Mouse (Mus musculus): Measurements from ENCODE around the gene Fam78a. TPM values are rescaled to one million over a fixed set of nuclear protein-coding genes. Genes with fewer than 3 reads are reported as not detected.
"Not testable (repeated sequence)": the region's sequence is repeated elsewhere in the genome, so short reads cannot be mapped to it uniquely, and the experiment has no call there.

Fam78a gene
- total and polyA plus RNA-seq, 2 experiments from 2014 or later: 18.0 to 28.7 TPM

GRCm38 (mm10) chr2:32041087-32041486, 43.6 kb downstream of the Fam78a start:
- Histone ChIP-seq H3K9me3 (replicated peaks; ENCODE audit: control insufficient read depth, low read length) (no peaks in the 10 kb centered on the region), H3K9ac (replicated peaks; ENCODE audit: low read depth, low read length) (no peak overlapping the region), H3K36me3 (replicated peaks; ENCODE audit: control insufficient read depth, insufficient read depth, low read length) (peaks cover 53% of the 10 kb centered on the region), H3K27me3 (ENCODE audit: control insufficient read depth, insufficient read depth, low read length) (no peaks in the 10 kb centered on the region), H3K4me2 (ENCODE audit: low read depth, low read length) (no peak overlapping the region), H3K4me3 (ENCODE audit: low read depth, low read length) (no peak overlapping the region), H3K27ac (ENCODE audit: low read depth) (no peak overlapping the region), H3K4me1 (ENCODE audit: control insufficient read depth, insufficient read depth) (peaks cover 26% of the 10 kb centered on the region)
- no peak for TF ChIP-seq EP300 (IDR thresholded peaks at IDR 0.05; ENCODE audit: low read depth)
- no peak for TF ChIP-seq CTCF (IDR thresholded peaks at IDR 0.05; ENCODE audit: low read depth)
- ATAC-seq (ENCODE audit: insufficient read depth, low read depth) (no peak), DNase-seq (ENCODE audit: low spot score) (no peak)
- WGBS: 91% methylated on average over 2 of the region's 2 CpGs

GRCm38 (mm10) chr2:32040646-32041045, 44.0 kb downstream of the Fam78a start:
- not testable (repeated sequence) for H3K27me3 ChIP-seq (ENCODE audit: control insufficient read depth, insufficient read depth, low read length); H3K4me3 ChIP-seq (ENCODE audit: low read depth, low read length); H3K9me3 ChIP-seq (replicated peaks; ENCODE audit: control insufficient read depth, low read length); H3K9ac ChIP-seq (replicated peaks; ENCODE audit: low read depth, low read length); DNase-seq (ENCODE audit: low spot score); ATAC-seq (ENCODE audit: insufficient read depth, low read depth); H3K4me2 ChIP-seq (ENCODE audit: low read depth, low read length); H3K27ac ChIP-seq (ENCODE audit: low read depth)
- Histone ChIP-seq H3K4me1 (ENCODE audit: control insufficient read depth, insufficient read depth) (peaks cover 22% of the 10 kb centered on the region), H3K36me3 (replicated peaks; ENCODE audit: control insufficient read depth, insufficient read depth, low read length) (peaks cover 50% of the 10 kb centered on the region)
- WGBS: 91% methylated on average over 9 of the region's 9 CpGs

DNA sequence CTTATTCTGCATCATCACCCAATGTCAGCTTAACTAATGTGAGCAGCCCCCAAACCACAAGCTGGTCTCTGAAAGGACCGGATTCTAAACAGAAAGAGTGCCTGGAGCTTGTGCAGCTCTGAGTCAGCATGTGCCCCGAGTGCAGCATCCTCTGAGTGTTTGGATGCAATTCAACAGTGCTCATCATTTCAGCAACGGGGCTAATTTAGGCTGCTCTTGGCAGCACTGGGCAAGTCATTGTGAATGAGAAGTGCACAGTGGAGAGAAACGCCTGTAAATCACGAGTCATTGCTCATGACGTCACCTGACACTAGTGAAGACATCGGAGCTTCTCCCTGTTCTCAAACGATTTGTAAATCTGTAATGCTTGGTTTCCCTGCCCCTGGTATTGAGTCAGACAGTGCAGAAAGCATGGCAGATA, 46.0 kb downstream of the Fam78a start:
- TF ChIP-seq EP300 (IDR thresholded peaks at IDR 0.05; ENCODE audit: low read depth) (no peak), CTCF (IDR thresholded peaks at IDR 0.05; ENCODE audit: low read depth) (no peak)
- Histone ChIP-seq H3K9me3 (replicated peaks; ENCODE audit: control insufficient read depth, low read length) (no peaks in the 10 kb centered on the region), H3K4me1 (ENCODE audit: control insufficient read depth, insufficient read depth) (peaks cover 13% of the 10 kb centered on the region; the same call in 1 of the 2 replicates), H3K36me3 (replicated peaks; ENCODE audit: control insufficient read depth, insufficient read depth, low read length) (peaks cover 61% of the 10 kb centered on the region), H3K4me2 (ENCODE audit: low read depth, low read length) (no peak overlapping the region), H3K27ac (ENCODE audit: low read depth) (no peak overlapping the region), H3K4me3 (ENCODE audit: low read depth, low read length) (no peak overlapping the region), H3K9ac (replicated peaks; ENCODE audit: low read depth, low read length) (no peak overlapping the region), H3K27me3 (ENCODE audit: control insufficient read depth, insufficient read depth, low read length) (no peaks in the 10 kb centered on the region)
- DNase-seq (ENCODE audit: low spot score) (no peak), ATAC-seq (ENCODE audit: insufficient read depth, low read depth) (peak; percentile 45)
- WGBS: 35% methylated on average over 8 of the region's 8 CpGs

DNA sequence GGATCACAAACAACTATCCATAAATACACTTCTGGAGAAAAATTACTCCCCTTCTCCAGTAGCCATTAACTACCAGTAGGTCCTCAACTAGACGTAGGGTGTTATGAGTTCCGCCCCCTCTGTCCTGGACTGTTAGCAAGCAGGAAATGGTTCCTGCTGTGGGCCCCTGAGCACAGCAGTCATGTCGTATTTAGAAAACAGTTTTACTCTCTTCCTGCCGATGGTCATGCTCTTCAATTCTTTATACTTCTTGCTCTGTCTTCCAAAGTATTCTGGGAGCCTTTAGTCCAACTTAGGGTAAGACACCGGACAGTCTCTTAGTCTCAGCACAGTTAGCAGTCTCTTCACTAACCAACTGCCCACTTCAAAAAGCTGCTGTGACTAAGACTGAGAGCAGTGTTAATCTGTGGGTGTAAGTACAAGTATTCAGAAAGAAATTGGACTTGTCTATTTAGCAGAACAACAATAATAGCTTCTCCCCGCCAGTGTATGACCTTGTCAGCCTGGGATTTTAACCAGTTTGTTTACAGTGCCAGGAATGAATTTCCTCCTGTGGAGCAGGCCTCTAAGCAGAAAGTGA, 47.3 kb downstream of the Fam78a start:
- DNase-seq (ENCODE audit: low spot score) (no peak), ATAC-seq (ENCODE audit: insufficient read depth, low read depth) (0 out of 2 replicates have a peak, but pooled peaks have one; percentile 34)
- H3K4me3 ChIP-seq (ENCODE audit: low read depth, low read length): no peak overlapping the region
- no peaks in the 10 kb centered on the region for H3K27me3 ChIP-seq (ENCODE audit: control insufficient read depth, insufficient read depth, low read length)
- WGBS: 53% methylated on average over 6 of the region's 6 CpGs
- no peak for TF ChIP-seq CTCF (IDR thresholded peaks at IDR 0.05; ENCODE audit: low read depth)
- TF ChIP-seq EP300 (IDR thresholded peaks at IDR 0.05; ENCODE audit: low read depth): no peak
- peaks cover 13% of the 10 kb centered on the region; the same call in 1 of the 2 replicates for H3K4me1 ChIP-seq (ENCODE audit: control insufficient read depth, insufficient read depth)
- peaks cover 67% of the 10 kb centered on the region for H3K36me3 ChIP-seq (replicated peaks; ENCODE audit: control insufficient read depth, insufficient read depth, low read length)
- no peaks in the 10 kb centered on the region for H3K9me3 ChIP-seq (replicated peaks; ENCODE audit: control insufficient read depth, low read length)
- no peak overlapping the region for H3K4me2 ChIP-seq (ENCODE audit: low read depth, low read length)
- peak overlapping the region; percentile 46; the same call in 1 of the 2 replicates for H3K9ac ChIP-seq (replicated peaks; ENCODE audit: low read depth, low read length)
- H3K27ac ChIP-seq (ENCODE audit: low read depth): peak overlapping the region; percentile 57

DNA sequence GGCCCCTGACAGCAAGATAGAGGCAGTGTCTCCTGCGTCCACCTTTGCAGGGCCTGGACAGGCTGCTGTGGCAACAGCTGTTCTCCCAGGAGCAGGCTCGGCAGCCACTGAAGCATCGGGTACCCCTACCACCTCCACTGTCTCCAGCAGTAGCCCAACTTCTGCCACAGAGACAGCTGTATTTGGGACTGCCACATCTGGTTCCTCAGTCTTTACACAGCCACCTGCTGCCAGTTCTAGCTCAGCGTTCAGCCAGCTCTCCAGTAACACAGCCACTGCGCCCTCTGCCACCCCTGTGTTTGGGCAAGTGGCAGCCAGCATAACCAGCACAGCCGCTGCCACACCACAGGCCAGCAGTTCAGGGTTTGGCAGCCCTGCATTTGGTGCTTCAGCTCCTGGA, 50.5 kb downstream of the Fam78a start:
- H3K27me3 ChIP-seq (ENCODE audit: control insufficient read depth, insufficient read depth, low read length): no peaks in the 10 kb centered on the region
- 86% methylated on average over 6 of the region's 6 CpGs for WGBS
- no peak overlapping the region for H3K9ac ChIP-seq (replicated peaks; ENCODE audit: low read depth, low read length)
- no peak for DNase-seq (ENCODE audit: low spot score)
- no peak overlapping the region; the same call in 1 of the 2 replicates for H3K27ac ChIP-seq (ENCODE audit: low read depth)
- ATAC-seq (ENCODE audit: insufficient read depth, low read depth): no peak
- no peak overlapping the region for H3K4me3 ChIP-seq (ENCODE audit: low read depth, low read length)
- peaks cover 13% of the 10 kb centered on the region; the same call in 1 of the 2 replicates for H3K4me1 ChIP-seq (ENCODE audit: control insufficient read depth, insufficient read depth)
- peaks cover 79% of the 10 kb centered on the region for H3K36me3 ChIP-seq (replicated peaks; ENCODE audit: control insufficient read depth, insufficient read depth, low read length)
- H3K9me3 ChIP-seq (replicated peaks; ENCODE audit: control insufficient read depth, low read length): no peaks in the 10 kb centered on the region
- TF ChIP-seq EP300 (IDR thresholded peaks at IDR 0.05; ENCODE audit: low read depth) (no peak), CTCF (IDR thresholded peaks at IDR 0.05; ENCODE audit: low read depth) (no peak)
- H3K4me2 ChIP-seq (ENCODE audit: low read depth, low read length): no peak overlapping the region

GRCm38 (mm10) chr2:32033436-32033835, 51.2 kb downstream of the Fam78a start:
- H3K36me3 ChIP-seq (replicated peaks; ENCODE audit: control insufficient read depth, insufficient read depth, low read length): peaks cover 77% of the 10 kb centered on the region
- ATAC-seq (ENCODE audit: insufficient read depth, low read depth): no peak

More at GRCm38 (mm10) chr2:32033436-32033835, 51.2 kb downstream of the Fam78a start:
- Histone ChIP-seq H3K9ac (replicated peaks; ENCODE audit: low read depth, low read length) (no peak overlapping the region), H3K27ac (ENCODE audit: low read depth) (no peak overlapping the region), H3K4me1 (ENCODE audit: control insufficient read depth, insufficient read depth) (peaks cover 10% of the 10 kb centered on the region; the same call in 1 of the 2 replicates), H3K4me3 (ENCODE audit: low read depth, low read length) (no peak overlapping the region), H3K9me3 (replicated peaks; ENCODE audit: control insufficient read depth, low read length) (no peaks in the 10 kb centered on the region), H3K27me3 (ENCODE audit: control insufficient read depth, insufficient read depth, low read length) (no peaks in the 10 kb centered on the region), H3K4me2 (ENCODE audit: low read depth, low read length) (no peak overlapping the region)
- no peak for DNase-seq (ENCODE audit: low spot score)
- TF ChIP-seq EP300 (IDR thresholded peaks at IDR 0.05; ENCODE audit: low read depth) (no peak), CTCF (IDR thresholded peaks at IDR 0.05; ENCODE audit: low read depth) (no peak)
- WGBS: 72% methylated on average over 6 of the region's 6 CpGs

Measured in heart, postnatal 0 days (tissue).